Mouse (Mus musculus) layer of hippocampus, adult 9-11 months (tissue): ENCODE results near the gene Pgap3.

ENCODE experiments used
- DNase-seq: peaks from one replicate; pipeline ENCODE4 v3.0.0; 2022

Pgap3 gene

GRCm38 (mm10) chr11:98379379-98379778, 20.9 kb downstream of the Pgap3 start:
- no peak for DNase-seq

- no peak for DNase-seq
Measured at GRCm38 (mm10) chr11:98377787-98378186, 22.5 kb downstream of the Pgap3 start.

- DNase-seq, result no peak
Measured at GRCm38 (mm10) chr11:98376756-98377155, 23.5 kb downstream of the Pgap3 start.

- no peak for DNase-seq
Measured at GRCm38 (mm10) chr11:98374266-98374665, 26.0 kb downstream of the Pgap3 start.

GRCm38 (mm10) chr11:98373244-98373643, 27.0 kb downstream of the Pgap3 start:
- DNase-seq, result no peak

GRCm38 (mm10) chr11:98372406-98372805, 27.9 kb downstream of the Pgap3 start:
- no peak for DNase-seq

- no peak for DNase-seq
Measured at GRCm38 (mm10) chr11:98371556-98372240, 28.6 kb downstream of the Pgap3 start.

- DNase-seq, result no peak
Measured at GRCm38 (mm10) chr11:98370588-98370987, 29.7 kb downstream of the Pgap3 start.

- DNase-seq, result peak; percentile 71
Measured at GRCm38 (mm10) chr11:98369337-98369736, 31.0 kb downstream of the Pgap3 start.

GRCm38 (mm10) chr11:98367863-98368186, 32.5 kb downstream of the Pgap3 start:
- no peak for DNase-seq

GRCm38 (mm10) chr11:98367171-98367862, 33.0 kb downstream of the Pgap3 start:
- peak; percentile 82 for DNase-seq

- DNase-seq, result no peak
Measured at GRCm38 (mm10) chr11:98366290-98366689, 34.0 kb downstream of the Pgap3 start.

GRCm38 (mm10) chr11:98364410-98364809, 35.9 kb downstream of the Pgap3 start:
- no peak for DNase-seq

- no peak for DNase-seq
Measured at GRCm38 (mm10) chr11:98363817-98364216, 36.5 kb downstream of the Pgap3 start.

GRCm38 (mm10) chr11:98360866-98361521, 39.3 kb downstream of the Pgap3 start:
- peak; percentile 72 for DNase-seq

GRCm38 (mm10) chr11:98358161-98359083, 41.9 kb downstream of the Pgap3 start, which contains the start of gene Stard3:
Stard3 (plus strand) TSS chr11:98358368.
- DNase-seq, result peak; percentile 91

- no peak for DNase-seq
Measured at GRCm38 (mm10) chr11:98357396-98358160, 42.7 kb downstream of the Pgap3 start.

- no peak for DNase-seq
Measured at GRCm38 (mm10) chr11:98356625-98357394, 43.5 kb downstream of the Pgap3 start.

- peak; percentile 65 for DNase-seq
Measured at GRCm38 (mm10) chr11:98355732-98356299, 44.5 kb downstream of the Pgap3 start.

GRCm38 (mm10) chr11:98354445-98354844, 45.8 kb downstream of the Pgap3 start:
- no peak for DNase-seq

GRCm38 (mm10) chr11:98353651-98354211, 46.6 kb downstream of the Pgap3 start:
- peak; percentile 86 for DNase-seq
